Mouse (Mus musculus) gastrocnemius, adult 18-20 months (tissue): ENCODE data around the gene Pbrm1. TPM values are rescaled to one million over a fixed set of nuclear protein-coding genes. Genes with fewer than 3 reads are reported as not detected.
A peak's percentile ranks its signal among the peaks of the same experiment; 100 is the strongest.

Experiments
- DNase-seq: peaks from one replicate; pipeline ENCODE4 v3.0.0; 2021; ENCODE audit warnings: low spot score
- long read RNA-seq, 2 experiments: library from polyadenylated mRNA; stranded (forward); transcript quantifications; one replicate each; pipeline ENCODE4 v2.0.0; 2021
- total RNA-seq, 2 experiments: library from RNA; stranded (reverse); gene quantifications; 2 replicates each; pipeline ENCODE4 v1.2.3; 2021

Pbrm1 gene
- 10 to 100 TPM; 40.1 to 41.1 TPM for total RNA-seq
- long read RNA-seq, experiment 1, partial matches to known transcripts = 6 of 18 reads
- long read RNA-seq, experiment 1, other reads (novel, unspliced or antisense) = 12 of 18 reads
- long read RNA-seq, experiment 2, partial matches to known transcripts = 7 of 13 reads
- long read RNA-seq, experiment 2, other reads (novel, unspliced or antisense) = 6 of 13 reads

- peak; percentile 96 for DNase-seq
These were observed at the start of gene Pbrm1, which contains the start of gene Gnl3 for GRCm38 (mm10) chr14:31018860-31019291. Gene Pbrm1, plus strand, starts transcription at chr14:31019138. Gene Gnl3, minus strand, starts transcription at chr14:31019152.

GRCm38 (mm10) chr14:30974204-30974603, 44.7 kb upstream of the Pbrm1 start:
- DNase-seq = no peak

GRCm38 (mm10) chr14:30976222-30976621, 42.7 kb upstream of the Pbrm1 start:
- DNase-seq = no peak

- DNase-seq = no peak
These were observed 22.5 kb upstream of the Pbrm1 start for GRCm38 (mm10) chr14:30996417-30996816.

GRCm38 (mm10) chr14:31000356-31000755, 18.6 kb upstream of the Pbrm1 start:
- no peak for DNase-seq

GRCm38 (mm10) chr14:31000816-31001306, 18.1 kb upstream of the Pbrm1 start:
- no peak for DNase-seq

GRCm38 (mm10) chr14:31001307-31002205, 17.4 kb upstream of the Pbrm1 start, which contains the start of the genes Glt8d1 and Spcs1:
Gene Glt8d1, plus strand, starts transcription at chr14:31001400.
Gene Spcs1, minus strand, starts transcription at chr14:31001672.
- peak; percentile 81 for DNase-seq

- DNase-seq = no peak
These were observed 14.4 kb upstream of the Pbrm1 start for GRCm38 (mm10) chr14:31004527-31004926.

- no peak for DNase-seq
These were observed 12.2 kb upstream of the Pbrm1 start for GRCm38 (mm10) chr14:31006779-31007178.

GRCm38 (mm10) chr14:31011588-31011987, 7.3 kb upstream of the Pbrm1 start:
- DNase-seq = no peak

GRCm38 (mm10) chr14:31013928-31014327, 5.0 kb upstream of the Pbrm1 start:
- no peak for DNase-seq

- no peak for DNase-seq
These were observed 2.9 kb upstream of the Pbrm1 start for GRCm38 (mm10) chr14:31016063-31016462.

- DNase-seq = no peak
These were observed 1.1 kb upstream of the Pbrm1 start for GRCm38 (mm10) chr14:31017854-31018253.

GRCm38 (mm10) chr14:31019331-31020205, 630 bp downstream of the Pbrm1 start:
- DNase-seq = peak; percentile 57

GRCm38 (mm10) chr14:31022579-31022978, 3.6 kb downstream of the Pbrm1 start:
- DNase-seq = no peak

GRCm38 (mm10) chr14:31025785-31026184, 6.8 kb downstream of the Pbrm1 start:
- DNase-seq = no peak

- DNase-seq = no peak
These were observed 26.4 kb downstream of the Pbrm1 start for GRCm38 (mm10) chr14:31045296-31045695.

GRCm38 (mm10) chr14:31045817-31046216, 26.9 kb downstream of the Pbrm1 start:
- no peak for DNase-seq

- DNase-seq = no peak
These were observed 43.3 kb downstream of the Pbrm1 start for GRCm38 (mm10) chr14:31062277-31062676.

GRCm38 (mm10) chr14:31069086-31069733, 50.3 kb downstream of the Pbrm1 start:
- DNase-seq = no peak
